Mouse (Mus musculus): ENCODE data around the gene Ces4a.
"Not testable (repeated sequence)": the region's sequence is repeated elsewhere in the genome, so short reads cannot be mapped to it uniquely, and the experiment has no call there.

Gene Ces4a

DNA sequence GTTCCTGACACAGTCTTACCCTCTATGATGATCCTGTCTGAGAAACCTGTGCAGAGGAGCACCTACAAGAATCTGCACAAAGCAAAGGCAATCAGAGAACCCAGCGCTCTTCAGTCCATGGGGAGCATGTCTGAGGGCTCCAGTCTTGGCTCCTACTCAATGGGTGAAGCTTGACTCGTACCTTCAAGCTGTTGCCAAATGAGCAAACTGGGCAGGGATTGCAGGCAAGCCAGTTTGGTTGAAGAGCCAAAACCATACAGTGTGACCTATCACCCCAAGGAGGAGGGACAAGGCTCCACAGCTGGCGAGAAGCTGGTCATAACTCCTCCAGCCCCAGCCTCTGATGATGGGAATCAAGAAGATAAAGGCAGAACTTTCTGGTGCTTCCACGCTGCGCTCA is at the start of gene Ces4a:
Gene Ces4a, plus strand, starts transcription at position 292 of the 400 bp plus-strand sequence.
- no peak for DNase-seq

DNA sequence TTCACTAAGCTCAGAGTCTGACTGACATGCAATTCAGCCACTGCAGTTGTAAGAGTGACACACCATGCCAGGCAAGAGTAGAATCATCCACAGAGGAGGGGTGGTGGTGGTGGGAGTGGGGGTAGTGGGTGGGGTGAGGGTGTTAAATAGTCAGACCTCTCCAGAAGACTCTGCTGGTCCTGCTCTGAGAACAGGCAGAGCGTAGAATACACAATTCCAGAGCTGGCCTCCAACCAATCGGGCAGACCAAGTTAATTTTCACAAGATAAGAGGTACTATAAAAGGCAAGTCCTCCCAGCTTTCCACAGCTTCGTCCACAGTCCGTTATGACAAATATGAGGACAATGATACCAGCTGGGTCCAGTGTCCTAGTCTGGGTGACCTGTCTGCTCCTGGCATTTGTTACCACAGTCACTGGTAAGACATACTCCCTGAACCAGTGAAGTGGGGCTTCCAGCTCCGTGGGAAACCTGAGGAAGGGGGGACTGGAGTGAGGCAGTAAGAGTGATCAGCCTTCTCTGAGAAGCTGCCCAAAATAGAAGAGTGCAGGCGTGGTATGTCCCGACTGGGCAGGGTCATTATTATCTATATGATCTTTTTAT is 48.0 kb upstream of the Ces4a start, which contains the start of gene Ces3b:
Gene Ces3b, plus strand, starts transcription at position 305 of the 602 bp plus-strand sequence.
- no peak for DNase-seq

GRCm38 (mm10) chr8:105088166-105088565 is 43.4 kb upstream of the Ces4a start:
- not testable (repeated sequence) for DNase-seq

DNA sequence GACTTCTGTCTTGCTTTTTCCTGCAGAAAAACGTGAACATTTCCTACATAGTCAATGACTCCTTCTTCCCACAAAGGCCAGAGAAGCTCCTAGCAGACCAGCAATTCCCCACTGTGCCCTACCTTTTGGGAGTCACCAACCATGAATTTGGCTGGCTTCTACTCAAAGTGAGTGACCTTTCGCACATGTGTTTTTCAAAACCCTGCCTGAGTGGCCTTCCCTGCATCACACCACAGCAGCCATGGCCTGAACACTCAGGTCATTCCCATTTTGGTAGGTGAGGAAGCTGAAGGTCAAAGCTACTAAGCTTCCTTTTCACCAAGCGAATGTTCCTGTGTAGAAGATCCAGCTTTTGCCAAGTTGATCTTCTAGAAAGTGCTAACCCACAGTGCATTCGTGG is 43.0 kb upstream of the Ces4a start:
- DNase-seq: no peak

- no peak for DNase-seq
Measured at GRCm38 (mm10) chr8:105093992-105094391, 37.6 kb upstream of the Ces4a start.

- peak in 1 of 2 experiments; percentile 21 for DNase-seq
Measured at GRCm38 (mm10) chr8:105102101-105102785, 29.4 kb upstream of the Ces4a start.

GRCm38 (mm10) chr8:105103701-105104100 is 27.9 kb upstream of the Ces4a start:
- DNase-seq: peak in 1 of 2 experiments; percentile 20

DNA sequence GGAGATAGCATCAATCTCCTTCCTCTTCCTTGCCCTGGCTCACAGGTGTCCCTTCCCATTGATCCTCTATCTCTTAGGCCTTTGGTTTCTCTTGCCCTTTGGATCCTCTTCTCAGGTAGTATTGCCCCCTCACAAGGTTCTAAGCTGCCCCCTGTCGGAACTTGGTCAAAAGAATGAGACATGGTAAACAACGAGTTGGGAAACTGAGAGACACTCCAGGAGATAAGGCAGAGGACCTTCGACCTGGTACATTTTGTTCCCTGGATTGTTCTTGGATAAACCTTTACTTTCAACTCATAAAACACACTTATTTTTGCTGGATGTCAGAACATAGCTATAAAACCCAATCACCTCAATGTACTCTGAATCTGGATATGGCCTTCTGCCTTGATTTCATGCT is 27.4 kb upstream of the Ces4a start:
- peak in 1 of 2 experiments; percentile 9 for DNase-seq

GRCm38 (mm10) chr8:105129864-105130263 is 1.7 kb upstream of the Ces4a start:
- no peak for DNase-seq

GRCm38 (mm10) chr8:105138423-105138822 is 6.8 kb downstream of the Ces4a start:
- peak; percentile 79 to 93 for DNase-seq

GRCm38 (mm10) chr8:105142395-105142794 is 10.8 kb downstream of the Ces4a start:
- peak in 1 of 2 experiments; percentile 40 for DNase-seq

DNA sequence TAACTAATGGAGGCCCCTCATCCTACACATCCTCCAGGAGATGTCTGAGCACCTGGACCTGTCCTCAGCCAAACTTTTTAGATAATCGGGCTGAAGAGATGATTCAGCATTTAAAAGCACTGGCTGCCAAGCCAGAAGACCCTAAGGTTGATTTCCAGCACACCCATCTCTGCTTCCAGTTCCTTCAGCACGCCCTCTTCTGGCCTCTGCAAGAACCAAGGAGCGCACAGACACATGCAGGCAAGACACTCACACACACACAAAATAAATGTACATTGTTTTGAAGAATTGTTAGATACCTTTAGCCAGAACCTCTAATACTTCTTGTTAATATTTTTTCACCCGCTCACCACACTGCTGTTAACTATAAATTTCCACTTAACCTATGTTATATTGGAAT is 20.1 kb downstream of the Ces4a start:
- no peak for DNase-seq

- peak; percentile 92 to 94 for DNase-seq
Measured at GRCm38 (mm10) chr8:105152623-105153398, 21.2 kb downstream of the Ces4a start.

GRCm38 (mm10) chr8:105154316-105154715 is 22.7 kb downstream of the Ces4a start:
- DNase-seq: no peak

- DNase-seq: no peak
Measured at GRCm38 (mm10) chr8:105155091-105155745, 23.6 kb downstream of the Ces4a start.

DNA sequence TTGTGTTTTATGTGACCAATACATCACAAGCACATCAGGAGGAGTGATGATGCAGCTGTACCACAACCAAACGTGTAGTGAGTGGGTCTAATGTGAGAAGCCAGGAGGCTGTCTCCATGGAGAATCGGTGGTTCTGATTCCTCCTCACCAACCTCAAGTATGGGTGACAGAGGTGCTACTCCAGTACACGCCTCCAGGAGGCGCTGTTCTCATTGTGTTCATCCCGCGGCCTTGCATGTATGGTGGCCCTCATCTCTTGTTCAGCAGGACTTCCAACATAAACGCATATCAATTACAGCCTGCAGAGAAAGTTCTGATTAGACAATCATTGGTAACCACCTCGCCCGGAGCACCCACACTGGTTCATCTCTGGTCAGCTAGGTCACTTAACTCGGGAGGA is 26.0 kb downstream of the Ces4a start:
- peak; percentile 11 to 63 for DNase-seq

DNA sequence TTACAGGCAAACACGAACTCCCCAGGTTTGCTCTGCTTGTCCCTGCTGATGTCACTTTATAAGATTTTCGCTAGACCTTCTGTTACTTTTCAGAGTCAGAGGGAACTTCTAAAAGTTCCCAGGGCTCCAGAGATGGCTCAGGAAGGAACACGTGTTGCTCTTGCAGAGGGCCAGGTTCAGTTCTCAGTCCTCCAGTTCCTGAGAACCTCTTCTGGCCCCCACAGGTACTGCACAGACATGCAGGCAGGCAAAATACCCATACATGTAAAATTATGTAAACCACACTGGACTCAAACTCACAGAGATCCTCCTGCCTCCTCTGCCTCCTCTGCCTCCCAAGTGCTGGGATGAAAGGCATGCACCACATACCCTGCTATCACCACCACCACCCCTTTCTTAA is 26.5 kb downstream of the Ces4a start:
- DNase-seq: peak in 1 of 2 experiments; percentile 27

DNA sequence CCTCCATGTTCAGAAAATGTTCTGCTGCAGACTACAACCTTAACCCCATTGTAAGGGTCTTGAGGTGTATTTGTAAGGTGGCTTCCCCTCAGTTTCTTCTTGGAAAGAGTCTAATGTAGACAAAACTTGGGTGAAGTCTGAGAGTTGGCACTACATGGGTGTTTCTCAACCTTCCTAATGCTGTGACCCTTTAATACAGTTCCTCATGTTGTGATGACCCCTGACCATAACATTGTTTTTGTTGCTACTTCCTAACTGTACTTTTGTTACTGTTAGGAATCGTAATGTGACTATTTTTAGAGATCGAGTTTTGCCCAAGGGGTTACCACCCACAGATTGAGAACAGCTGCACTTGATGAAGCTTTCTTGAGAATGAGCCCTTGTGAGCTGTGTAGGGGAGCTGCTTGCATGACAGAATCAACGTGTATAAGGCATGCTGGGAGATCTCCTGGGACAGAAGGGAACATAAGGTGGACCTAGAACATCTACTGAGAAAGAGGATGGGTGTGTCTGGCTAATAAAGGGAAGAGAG is 29.6 kb downstream of the Ces4a start:
- no peak for DNase-seq

- DNase-seq: no peak
Measured at GRCm38 (mm10) chr8:105164272-105164902, 32.8 kb downstream of the Ces4a start.

DNA sequence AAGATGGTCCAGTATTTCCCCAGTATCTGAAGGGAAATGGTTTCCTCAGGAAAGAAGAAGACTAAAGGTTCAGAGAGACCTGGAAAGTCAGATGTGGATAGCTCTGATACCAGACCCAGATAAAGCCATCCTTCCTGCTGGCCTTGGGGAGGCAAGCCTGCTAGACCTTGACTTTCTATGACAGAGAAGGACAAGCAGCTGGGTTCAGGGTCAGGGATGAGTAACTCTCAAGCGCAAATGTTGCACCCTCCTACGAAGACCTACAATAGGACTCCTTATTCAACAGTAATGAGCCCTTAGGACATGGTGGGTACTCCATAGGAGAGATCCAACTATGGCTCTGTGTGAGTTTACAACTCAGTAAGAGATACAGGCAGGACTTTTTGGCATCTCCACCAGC is 33.6 kb downstream of the Ces4a start:
- no peak for DNase-seq

DNA sequence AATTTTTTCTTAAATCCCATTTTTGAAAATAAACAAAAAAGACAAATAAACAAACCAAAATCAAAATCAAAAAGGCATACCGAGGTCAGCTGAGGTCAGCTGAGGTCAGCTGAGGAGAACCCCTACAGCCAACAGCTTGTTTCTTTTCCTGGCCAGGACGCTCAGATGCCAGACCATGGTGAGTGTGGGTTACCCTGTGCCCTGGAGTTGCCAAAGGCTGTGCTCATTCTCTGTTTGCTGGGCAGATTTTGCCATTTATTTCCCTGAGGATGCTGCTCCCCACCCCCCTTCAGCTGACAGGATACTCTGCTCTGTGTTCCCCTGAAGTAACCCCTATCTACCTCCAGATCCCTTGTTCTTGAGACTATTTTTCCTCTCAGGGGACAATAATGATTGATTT is 35.5 kb downstream of the Ces4a start:
- DNase-seq: no peak

DNA sequence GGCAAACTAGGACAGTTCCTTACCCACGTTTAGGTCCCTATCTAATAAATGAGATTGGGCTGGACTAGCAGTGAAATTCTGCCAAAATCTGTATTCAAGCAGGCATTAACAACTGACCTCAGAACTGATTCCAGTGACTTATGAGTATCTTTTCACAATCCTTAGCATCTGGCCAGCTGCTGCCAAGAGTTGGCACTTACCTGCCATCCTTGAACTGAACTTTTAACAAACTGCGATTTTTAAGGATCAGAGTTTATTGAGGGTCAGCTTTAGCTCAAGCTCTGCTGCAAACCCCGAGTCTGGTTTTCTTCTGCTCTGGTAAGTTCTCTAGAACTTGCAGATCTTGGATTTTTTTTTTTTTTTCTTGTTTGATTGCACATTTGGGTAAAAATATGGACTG is 38.0 kb downstream of the Ces4a start:
- no peak for DNase-seq
